Mouse (Mus musculus) heart, adult 9 months (tissue): ENCODE results near the gene Ccdc63.
"Not testable (repeated sequence)": the region's sequence is repeated elsewhere in the genome, so short reads cannot be mapped to it uniquely, and the experiment has no call there.

Experiments used
- DNase-seq, 2 experiments: peaks; one replicate each; pipeline ENCODE4 v3.0.0; 2022; ENCODE audit warnings: low spot score in 2 of 2

Gene Ccdc63

GRCm38 (mm10) chr5:122140723-122141122, at the start of gene Ccdc63:
Gene Ccdc63, minus strand, starts transcription at chr5:122140823.
- no peak for DNase-seq

DNA sequence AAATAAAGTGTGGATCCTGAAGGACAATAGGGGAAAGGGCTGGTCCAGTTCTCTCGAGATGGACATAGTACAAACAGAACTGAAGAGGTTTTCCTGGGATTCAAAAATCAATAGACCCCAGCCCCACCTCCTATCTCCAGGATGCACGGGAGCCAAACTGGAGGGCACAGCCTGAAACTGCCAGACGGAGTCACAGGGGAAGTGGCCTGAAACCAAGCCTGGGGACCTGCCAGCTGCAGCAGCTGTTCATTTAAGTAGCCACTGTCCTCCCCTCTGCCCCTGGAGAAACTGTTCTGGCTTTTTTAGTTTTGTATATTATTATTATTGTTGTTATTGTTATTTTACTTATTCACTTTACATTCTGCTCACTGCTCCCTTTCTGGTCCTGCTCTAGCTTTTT, 48.5 kb upstream of the Ccdc63 start:
- DNase-seq, result no peak

GRCm38 (mm10) chr5:122184858-122185257, 44.2 kb upstream of the Ccdc63 start:
- DNase-seq, result not testable (repeated sequence)

DNA sequence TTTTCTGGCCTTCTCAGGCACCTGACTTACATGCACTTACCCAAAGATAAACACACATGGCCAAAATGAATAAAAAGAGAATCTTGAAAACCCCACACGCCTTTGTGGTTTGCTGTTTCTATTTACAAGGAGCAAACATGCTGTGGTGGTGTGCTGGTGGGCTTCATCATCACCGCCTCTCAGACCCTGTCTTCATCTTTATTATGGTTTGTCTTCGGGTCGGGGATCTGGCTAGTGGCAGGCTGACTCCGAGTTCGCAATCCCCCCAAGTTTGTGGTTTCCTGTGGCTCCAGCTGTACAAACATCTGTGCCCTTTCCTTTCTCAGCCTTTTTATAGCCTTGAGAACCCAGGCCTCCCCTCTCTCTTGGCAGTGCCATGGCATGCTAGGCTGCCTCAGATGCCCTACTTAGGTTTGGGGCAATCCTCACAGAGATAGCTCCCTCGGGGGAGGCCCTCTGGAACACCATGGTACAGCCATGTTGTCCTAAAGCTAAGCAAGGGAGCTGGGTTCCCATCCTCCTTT, 43.7 kb upstream of the Ccdc63 start:
- no peak for DNase-seq

- DNase-seq, result no peak
Observed at GRCm38 (mm10) chr5:122179665-122180064, 39.0 kb upstream of the Ccdc63 start.

- peak in 1 of 2 experiments; percentile 61 for DNase-seq
Observed at GRCm38 (mm10) chr5:122176398-122176797, 35.8 kb upstream of the Ccdc63 start.

DNA sequence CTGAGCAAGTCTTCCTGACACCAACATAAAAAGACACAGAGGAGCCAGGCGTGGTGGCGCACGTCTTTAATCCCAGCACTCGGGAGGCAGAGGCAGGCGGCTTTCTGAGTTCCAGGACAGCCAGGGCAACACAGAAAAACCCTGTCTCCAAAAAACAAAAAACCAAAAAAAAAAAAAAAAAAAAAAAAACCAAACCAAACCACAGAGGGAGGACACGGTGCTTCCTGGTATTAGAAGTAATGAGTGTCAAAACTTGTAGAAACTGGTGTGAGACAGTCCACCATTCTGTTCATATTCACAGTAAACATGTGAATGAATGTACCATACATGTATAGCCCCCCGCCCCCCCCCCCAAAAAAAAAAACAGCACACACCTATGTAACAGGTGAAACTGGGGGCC, 35.3 kb upstream of the Ccdc63 start:
- no peak for DNase-seq

- DNase-seq, result no peak
Observed at GRCm38 (mm10) chr5:122175402-122175801, 34.8 kb upstream of the Ccdc63 start.

DNA sequence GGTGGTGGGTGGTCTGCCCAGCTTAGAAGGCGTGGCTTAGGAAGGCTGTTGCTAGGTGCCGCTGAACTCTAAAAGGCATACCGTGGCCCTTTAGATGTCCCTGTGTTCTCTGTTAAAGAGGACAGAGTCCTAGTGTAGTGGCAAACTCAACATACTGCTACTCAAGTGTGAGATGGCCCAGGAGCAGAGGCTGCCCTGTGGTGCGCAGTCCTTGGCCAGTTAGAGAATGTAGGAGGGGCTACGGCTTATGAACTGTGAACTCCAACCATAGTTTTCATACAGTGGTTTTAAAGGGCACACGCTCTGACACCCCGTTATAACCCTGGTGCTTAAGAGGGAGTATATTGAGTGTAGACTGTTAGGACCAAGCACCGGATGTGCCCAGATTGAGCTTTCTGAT, 30.4 kb upstream of the Ccdc63 start:
- no peak for DNase-seq

- DNase-seq, result no peak
Observed at GRCm38 (mm10) chr5:122168344-122169069, 27.9 kb upstream of the Ccdc63 start.

DNA sequence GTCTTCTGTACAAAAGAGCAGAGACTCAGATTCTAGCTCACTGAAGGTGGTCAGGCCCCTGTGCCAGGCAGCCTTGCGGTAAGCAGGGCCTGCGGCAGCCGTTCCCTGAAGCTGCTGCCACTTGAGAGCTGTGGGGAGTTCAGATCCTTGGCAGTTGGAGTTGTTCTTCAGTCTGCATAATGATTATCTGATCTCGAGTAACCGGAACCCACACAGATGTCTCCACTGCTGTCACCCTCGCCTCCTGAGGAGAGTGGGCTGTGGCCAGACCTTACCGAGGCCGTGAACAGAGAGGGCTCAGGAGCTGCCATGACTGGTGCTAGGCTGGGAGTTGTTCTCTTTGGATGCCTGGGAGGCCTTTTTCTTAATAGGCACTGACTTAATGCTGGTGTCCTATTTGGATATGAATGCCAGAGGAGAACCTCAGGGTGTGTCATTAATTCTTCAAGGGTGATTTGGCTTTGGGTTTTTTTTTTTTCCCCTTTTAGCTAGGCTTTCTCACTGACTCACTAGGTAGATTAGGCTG, 26.1 kb upstream of the Ccdc63 start:
- no peak for DNase-seq

- DNase-seq, result no peak
Observed at GRCm38 (mm10) chr5:122165233-122165915, 24.8 kb upstream of the Ccdc63 start.

DNA sequence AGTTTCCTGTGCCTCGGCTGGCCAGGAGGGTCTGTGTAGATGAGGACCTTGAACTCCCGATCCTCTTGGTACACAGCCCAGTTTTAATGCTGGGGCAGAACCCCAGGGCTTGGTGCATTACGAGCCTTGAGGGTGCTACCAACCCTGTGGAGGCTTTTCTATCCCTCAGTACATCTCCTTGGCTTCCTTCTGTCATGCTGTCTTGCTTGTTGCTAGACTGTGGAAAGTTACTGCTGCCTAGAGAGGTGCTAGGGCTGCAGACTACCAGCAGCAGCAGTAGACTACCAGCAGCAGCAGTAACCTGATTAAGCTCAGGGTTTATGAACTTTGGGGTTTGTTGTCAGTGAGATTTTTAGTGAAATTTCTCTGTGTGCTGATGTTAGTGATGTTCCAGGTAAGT, 23.4 kb upstream of the Ccdc63 start:
- no peak for DNase-seq

DNA sequence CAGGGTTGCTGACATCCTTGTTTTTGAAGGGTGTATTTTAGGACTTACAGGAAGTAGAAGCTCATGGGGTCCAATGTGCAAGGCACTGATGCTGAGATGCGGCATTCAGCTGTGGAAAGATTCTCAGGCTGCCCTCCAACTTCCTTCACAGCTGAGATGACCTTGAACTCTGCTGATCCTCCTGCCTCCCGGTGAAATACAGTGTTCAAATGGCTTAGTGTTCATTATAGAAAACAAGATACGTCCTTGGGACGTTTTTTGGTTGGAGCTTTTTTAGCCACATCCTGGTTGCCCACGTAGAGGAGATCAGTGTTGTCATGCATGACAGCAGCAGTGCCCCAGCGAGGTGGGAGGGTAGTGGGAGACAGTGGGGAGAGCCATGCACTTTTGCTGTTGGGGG, 22.6 kb upstream of the Ccdc63 start:
- DNase-seq, result no peak

GRCm38 (mm10) chr5:122158557-122159515, 18.2 kb upstream of the Ccdc63 start:
- no peak for DNase-seq

GRCm38 (mm10) chr5:122157827-122158381, 17.3 kb upstream of the Ccdc63 start, which contains the start of gene Ppp1cc:
Gene Ppp1cc, plus strand, starts transcription at chr5:122158278.
- peak; percentile 92 to 93 for DNase-seq

- no peak for DNase-seq
Observed at GRCm38 (mm10) chr5:122156486-122156885, 15.9 kb upstream of the Ccdc63 start.

- no peak for DNase-seq
Observed at GRCm38 (mm10) chr5:122155613-122156012, 15.0 kb upstream of the Ccdc63 start.

DNA sequence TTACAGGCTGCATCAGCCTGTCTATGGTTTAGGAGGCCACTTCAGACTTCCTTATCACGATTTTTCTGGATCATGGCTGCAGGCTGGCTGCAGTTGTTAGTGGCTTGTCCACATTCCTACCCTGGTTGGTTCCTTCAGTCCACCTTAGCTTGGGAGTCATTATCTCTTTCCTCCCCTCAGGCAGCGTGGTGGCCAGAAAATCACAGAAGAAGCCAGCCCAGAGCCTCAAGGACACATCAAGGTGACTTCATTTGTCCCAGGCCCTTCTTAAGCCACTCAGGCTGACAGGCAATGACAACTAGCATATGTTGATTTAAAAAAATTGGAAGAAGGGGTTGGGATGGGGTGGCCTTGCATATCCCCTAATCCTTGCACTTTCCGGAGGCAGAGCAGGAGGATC, 14.2 kb upstream of the Ccdc63 start:
- no peak for DNase-seq

DNA sequence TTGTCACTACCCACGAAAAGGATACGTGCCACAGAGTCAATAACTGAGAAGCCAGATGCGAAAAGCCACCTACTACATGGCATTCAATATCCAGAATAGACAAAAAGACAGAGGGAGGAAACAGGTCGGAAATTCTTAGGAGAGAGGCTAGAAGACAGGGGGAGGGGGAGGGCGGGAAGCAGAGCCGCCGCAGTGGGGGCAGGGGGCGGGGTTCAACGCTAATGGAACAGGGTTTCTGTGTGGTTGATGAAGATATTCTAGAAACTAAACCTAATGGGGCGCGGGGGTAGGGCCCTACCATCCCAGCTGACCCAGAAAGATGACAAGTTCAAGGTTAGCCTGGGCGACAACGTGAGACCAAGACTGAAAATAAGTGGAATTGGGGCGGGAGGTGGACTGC, 13.4 kb upstream of the Ccdc63 start:
- no peak for DNase-seq

DNA sequence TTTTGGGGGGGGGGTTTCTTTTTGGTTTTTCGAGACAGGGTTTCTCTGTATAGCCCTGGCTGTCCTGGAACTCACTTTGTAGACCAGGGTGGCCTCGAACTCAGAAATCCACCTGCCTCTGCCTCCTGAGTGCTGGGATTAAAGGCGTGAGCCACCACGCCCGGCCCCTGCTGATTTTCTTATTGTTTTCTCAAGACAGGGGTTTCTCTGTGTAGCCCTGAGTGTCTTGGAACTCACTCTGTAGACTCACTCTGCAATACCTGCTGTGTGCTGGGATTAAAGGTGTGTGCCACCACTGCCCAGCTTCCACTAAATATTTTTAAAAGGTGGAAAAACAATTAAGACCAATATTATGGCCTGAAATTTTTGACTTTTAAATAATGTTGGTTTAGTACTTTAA, 11.9 kb upstream of the Ccdc63 start:
- DNase-seq, result not testable (repeated sequence)
